Mouse (Mus musculus) C2C12 (cell line): ENCODE data around the gene Smyd1.

Source experiments
- CEBPB ChIP-seq: IDR thresholded peaks from one replicate; pipeline ENCODE4 v1.6.1; 2011; ENCODE audit warnings: low read depth, mild to moderate bottlenecking, control low read depth, moderate library complexity
- CTCF ChIP-seq: IDR thresholded peaks from one replicate; pipeline ENCODE4 v1.5.1; 2011; ENCODE audit not compliant: control insufficient read depth, insufficient read depth, insufficient read length
- MAX ChIP-seq: IDR thresholded peaks from one replicate; pipeline ENCODE4 v1.6.1; 2011; ENCODE audit warnings: mild to moderate bottlenecking, control low read depth
- USF1 ChIP-seq: IDR thresholded peaks from one replicate; pipeline ENCODE4 v1.6.1; 2011; ENCODE audit warnings: low read depth, mild to moderate bottlenecking, control low read depth, moderate library complexity

DNA sequence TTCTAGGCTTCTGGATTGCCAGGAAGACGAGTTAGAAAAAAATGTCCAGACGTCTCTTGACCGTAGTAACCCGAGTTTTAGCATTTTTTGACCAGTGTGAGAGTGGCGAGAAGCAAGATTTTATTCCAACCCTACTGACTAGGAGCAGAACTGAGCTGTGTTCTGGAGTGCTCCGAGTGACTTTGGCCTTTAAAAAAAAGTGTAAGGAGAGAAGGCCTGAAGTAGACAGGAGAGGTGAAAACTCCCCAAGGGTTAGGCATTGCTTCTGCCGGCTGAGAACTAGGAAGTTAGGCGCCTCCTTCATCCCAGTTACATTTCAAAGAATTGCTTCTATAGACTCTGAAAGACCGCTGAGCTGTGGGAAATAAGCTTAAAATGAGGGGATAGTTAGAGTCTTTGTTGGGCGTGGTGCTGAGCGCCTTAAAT, 49.7 kb downstream of the Smyd1 start:
- TF ChIP-seq CTCF (no peak), USF1 (no peak), MAX (no peak), CEBPB (no peak)
